Mouse (Mus musculus) liver, embryonic 13.5 days (tissue): ENCODE data around the gene Slit3. TPM values are rescaled to one million over a fixed set of nuclear protein-coding genes. Genes with fewer than 3 reads are reported as not detected.

ENCODE experiments used
- ATAC-seq: fragments of 200-750 bp; cut with Nextera tagmentation; 2 replicates; pipeline ENCODE4 v1.8.0; 2017; ENCODE audit warnings: low read depth, mild to moderate bottlenecking, moderate number of reproducible peaks, moderate library complexity
- DNase-seq: peaks from one replicate; pipeline ENCODE4 v3.0.0; 2022
- H3K27ac ChIP-seq: fragments of 300-500 bp; sonication (generic); 2 replicates; pipeline ENCODE4 v1.5.1; 2015; ENCODE audit warnings: moderate library complexity, mild to moderate bottlenecking, inconsistent platforms
- H3K27me3 ChIP-seq: fragments of 300-500 bp; sonication (generic); 2 replicates; pipeline ENCODE4 v1.6.1; 2015; ENCODE audit warnings: mild to moderate bottlenecking, inconsistent platforms
- H3K36me3 ChIP-seq: fragments of 300-500 bp; sonication (generic); 2 replicates; pipeline ENCODE4 v1.6.1; 2015; ENCODE audit warnings: mild to moderate bottlenecking, inconsistent platforms
- H3K4me1 ChIP-seq: fragments of 300-500 bp; sonication (generic); replicated peaks from 2 replicates; pipeline ENCODE4 v1.6.1; 2015; ENCODE audit warnings: inconsistent platforms
- H3K4me2 ChIP-seq: fragments of 300-500 bp; sonication (generic); 2 replicates; pipeline ENCODE4 v1.6.1; 2015; ENCODE audit warnings: inconsistent platforms, mild to moderate bottlenecking, moderate library complexity
- H3K4me3 ChIP-seq: fragments of 300-500 bp; sonication (generic); replicated peaks from 2 replicates; pipeline ENCODE4 v1.5.1; 2015; ENCODE audit warnings: mild to moderate bottlenecking, inconsistent platforms
- H3K9ac ChIP-seq: fragments of 300-500 bp; sonication (generic); 2 replicates; pipeline ENCODE4 v1.6.1; 2015; ENCODE audit warnings: mild to moderate bottlenecking, inconsistent platforms
- H3K9me3 ChIP-seq: fragments of 300-500 bp; sonication (generic); replicated peaks from 2 replicates; pipeline ENCODE4 v1.6.1; 2016; ENCODE audit warnings: inconsistent platforms
- WGBS: fragments of 180-500 bp; shearing (Covaris S2); methylation state at CpG from one replicate; pipeline ENCODE4 v1.1.7; 2015; ENCODE audit not compliant: insufficient replicate concordance; 5-methylcytosine and 5-hydroxymethylcytosine counted together
- polyA plus RNA-seq: library from polyadenylated mRNA; unstranded; fragments of >200 nt; fragmentation: Nextera tagmentation; extraction: Ambion mirVana; gene quantifications from 2 replicates; pipeline ENCODE4 v1.2.1, GENCODE M21; 2015

Slit3 gene
- polyA plus RNA-seq, 1 experiment from 2014 or later = 0.44 TPM

- Histone ChIP-seq H3K9ac (no peak overlapping the region), H3K9me3 (no peaks in the 10 kb centered on the region), H3K27ac (no peak overlapping the region), H3K4me1 (no peaks in the 10 kb centered on the region), H3K27me3 (no peaks in the 10 kb centered on the region), H3K4me3 (no peak overlapping the region), H3K36me3 (no peaks in the 10 kb centered on the region), H3K4me2 (no peak overlapping the region)
- ATAC-seq (no peak), DNase-seq (no peak)
- 27% methylated on average over 4 of the region's 4 CpGs for WGBS
Observed at GRCm38 (mm10) chr11:35250871-35251418, 129.9 kb downstream of the Slit3 start.

- 48% methylated on average over 4 of the region's 4 CpGs for WGBS
- no peaks in the 10 kb centered on the region for H3K4me1 ChIP-seq
- H3K36me3 ChIP-seq = no peaks in the 10 kb centered on the region
- H3K4me2 ChIP-seq = no peak overlapping the region
- no peak for DNase-seq
- H3K27ac ChIP-seq = no peak overlapping the region
- H3K27me3 ChIP-seq = no peaks in the 10 kb centered on the region
- no peak overlapping the region for H3K4me3 ChIP-seq
- H3K9me3 ChIP-seq = no peaks in the 10 kb centered on the region
- no peak for ATAC-seq
- H3K9ac ChIP-seq = no peak overlapping the region
Observed at GRCm38 (mm10) chr11:35251910-35252309, 130.9 kb downstream of the Slit3 start.

GRCm38 (mm10) chr11:35257351-35257750 lies 136.3 kb downstream of the Slit3 start:
- H3K9me3 ChIP-seq = no peaks in the 10 kb centered on the region
- H3K4me2 ChIP-seq = no peak overlapping the region
- no peaks in the 10 kb centered on the region for H3K36me3 ChIP-seq
- H3K27ac ChIP-seq = no peak overlapping the region
- no peaks in the 10 kb centered on the region for H3K27me3 ChIP-seq
- no peak overlapping the region for H3K4me3 ChIP-seq
- DNase-seq = no peak
- H3K4me1 ChIP-seq = no peaks in the 10 kb centered on the region
- no peak overlapping the region for H3K9ac ChIP-seq
- WGBS = 65% methylated on average over 6 of the region's 6 CpGs
- no peak for ATAC-seq

- H3K27ac ChIP-seq = no peak overlapping the region
- ATAC-seq (no peak), DNase-seq (no peak)
- no peak overlapping the region for H3K4me2 ChIP-seq
- H3K9me3 ChIP-seq = no peaks in the 10 kb centered on the region
- no peak overlapping the region for H3K4me3 ChIP-seq
- no peak overlapping the region for H3K9ac ChIP-seq
- H3K27me3 ChIP-seq = no peaks in the 10 kb centered on the region
- H3K36me3 ChIP-seq = no peaks in the 10 kb centered on the region
- 76% methylated on average over 10 of the region's 10 CpGs for WGBS
- H3K4me1 ChIP-seq = no peaks in the 10 kb centered on the region
Observed at GRCm38 (mm10) chr11:35261562-35262087, 140.6 kb downstream of the Slit3 start.

GRCm38 (mm10) chr11:35262289-35262941 lies 141.4 kb downstream of the Slit3 start:
- Histone ChIP-seq H3K27ac (no peak overlapping the region), H3K36me3 (no peaks in the 10 kb centered on the region), H3K4me3 (no peak overlapping the region), H3K4me2 (no peak overlapping the region), H3K9ac (no peak overlapping the region), H3K9me3 (no peaks in the 10 kb centered on the region), H3K27me3 (no peaks in the 10 kb centered on the region), H3K4me1 (no peaks in the 10 kb centered on the region)
- DNase-seq (no peak), ATAC-seq (no peak)
- WGBS = 61% methylated on average over 12 of the region's 12 CpGs

- Histone ChIP-seq H3K4me3 (no peak overlapping the region), H3K27ac (no peak overlapping the region), H3K9ac (no peak overlapping the region), H3K36me3 (no peaks in the 10 kb centered on the region), H3K4me2 (no peak overlapping the region), H3K9me3 (no peaks in the 10 kb centered on the region), H3K27me3 (no peaks in the 10 kb centered on the region), H3K4me1 (no peaks in the 10 kb centered on the region)
- 59% methylated on average over 3 of the region's 3 CpGs for WGBS
- no peak for ATAC-seq
- DNase-seq = no peak
Observed at GRCm38 (mm10) chr11:35264749-35265148, 143.7 kb downstream of the Slit3 start.

GRCm38 (mm10) chr11:35270396-35270795 lies 149.4 kb downstream of the Slit3 start:
- H3K4me3 ChIP-seq = no peak overlapping the region
- no peaks in the 10 kb centered on the region for H3K36me3 ChIP-seq
- no peaks in the 10 kb centered on the region for H3K4me1 ChIP-seq
- H3K4me2 ChIP-seq = no peak overlapping the region
- DNase-seq (no peak), ATAC-seq (no peak)
- 65% methylated on average over 9 of the region's 9 CpGs for WGBS
- H3K9me3 ChIP-seq = no peaks in the 10 kb centered on the region
- H3K27me3 ChIP-seq = no peaks in the 10 kb centered on the region
- no peak overlapping the region for H3K9ac ChIP-seq
- no peak overlapping the region for H3K27ac ChIP-seq

GRCm38 (mm10) chr11:35273416-35273815 lies 152.4 kb downstream of the Slit3 start:
- Histone ChIP-seq H3K27me3 (no peaks in the 10 kb centered on the region), H3K4me1 (no peaks in the 10 kb centered on the region), H3K9ac (no peak overlapping the region), H3K9me3 (no peaks in the 10 kb centered on the region), H3K27ac (no peak overlapping the region), H3K36me3 (no peaks in the 10 kb centered on the region), H3K4me2 (no peak overlapping the region), H3K4me3 (no peak overlapping the region)
- WGBS = 63% methylated on average over 10 of the region's 10 CpGs
- ATAC-seq (no peak), DNase-seq (no peak)

GRCm38 (mm10) chr11:35274036-35274435 lies 153.0 kb downstream of the Slit3 start:
- Histone ChIP-seq H3K27me3 (no peaks in the 10 kb centered on the region), H3K4me3 (no peak overlapping the region), H3K36me3 (no peaks in the 10 kb centered on the region), H3K4me2 (no peak overlapping the region), H3K4me1 (no peaks in the 10 kb centered on the region), H3K9me3 (no peaks in the 10 kb centered on the region), H3K9ac (no peak overlapping the region), H3K27ac (no peak overlapping the region)
- 70% methylated on average over 3 of the region's 3 CpGs for WGBS
- no peak for DNase-seq
- ATAC-seq = no peak

- Histone ChIP-seq H3K4me1 (no peaks in the 10 kb centered on the region), H3K9me3 (no peaks in the 10 kb centered on the region), H3K27me3 (no peaks in the 10 kb centered on the region), H3K4me3 (no peak overlapping the region), H3K36me3 (no peaks in the 10 kb centered on the region), H3K4me2 (no peak overlapping the region), H3K9ac (no peak overlapping the region), H3K27ac (no peak overlapping the region)
- no peak for DNase-seq
- 53% methylated on average over 7 of the region's 7 CpGs for WGBS
- no peak for ATAC-seq
Observed at GRCm38 (mm10) chr11:35275300-35275699, 154.3 kb downstream of the Slit3 start.

GRCm38 (mm10) chr11:35276001-35276400 lies 155.0 kb downstream of the Slit3 start:
- WGBS = 74% methylated on average over 11 of the region's 11 CpGs
- H3K9me3 ChIP-seq = no peaks in the 10 kb centered on the region
- H3K27ac ChIP-seq = no peak overlapping the region
- no peak overlapping the region for H3K9ac ChIP-seq
- DNase-seq = no peak
- H3K4me1 ChIP-seq = no peaks in the 10 kb centered on the region
- no peaks in the 10 kb centered on the region for H3K36me3 ChIP-seq
- no peak overlapping the region for H3K4me3 ChIP-seq
- H3K4me2 ChIP-seq = no peak overlapping the region
- H3K27me3 ChIP-seq = no peaks in the 10 kb centered on the region
- no peak for ATAC-seq
